Mouse (Mus musculus) cerebral cortex, adult 2 months (tissue): Measurements from ENCODE around the gene Chrng.

Experiments
- WGBS: fragments of 180-500 bp; shearing (Covaris S2); methylation state at CpG from one replicate; pipeline ENCODE4 v1.1.7; 2018; 5-methylcytosine and 5-hydroxymethylcytosine counted together

The Chrng gene

DNA sequence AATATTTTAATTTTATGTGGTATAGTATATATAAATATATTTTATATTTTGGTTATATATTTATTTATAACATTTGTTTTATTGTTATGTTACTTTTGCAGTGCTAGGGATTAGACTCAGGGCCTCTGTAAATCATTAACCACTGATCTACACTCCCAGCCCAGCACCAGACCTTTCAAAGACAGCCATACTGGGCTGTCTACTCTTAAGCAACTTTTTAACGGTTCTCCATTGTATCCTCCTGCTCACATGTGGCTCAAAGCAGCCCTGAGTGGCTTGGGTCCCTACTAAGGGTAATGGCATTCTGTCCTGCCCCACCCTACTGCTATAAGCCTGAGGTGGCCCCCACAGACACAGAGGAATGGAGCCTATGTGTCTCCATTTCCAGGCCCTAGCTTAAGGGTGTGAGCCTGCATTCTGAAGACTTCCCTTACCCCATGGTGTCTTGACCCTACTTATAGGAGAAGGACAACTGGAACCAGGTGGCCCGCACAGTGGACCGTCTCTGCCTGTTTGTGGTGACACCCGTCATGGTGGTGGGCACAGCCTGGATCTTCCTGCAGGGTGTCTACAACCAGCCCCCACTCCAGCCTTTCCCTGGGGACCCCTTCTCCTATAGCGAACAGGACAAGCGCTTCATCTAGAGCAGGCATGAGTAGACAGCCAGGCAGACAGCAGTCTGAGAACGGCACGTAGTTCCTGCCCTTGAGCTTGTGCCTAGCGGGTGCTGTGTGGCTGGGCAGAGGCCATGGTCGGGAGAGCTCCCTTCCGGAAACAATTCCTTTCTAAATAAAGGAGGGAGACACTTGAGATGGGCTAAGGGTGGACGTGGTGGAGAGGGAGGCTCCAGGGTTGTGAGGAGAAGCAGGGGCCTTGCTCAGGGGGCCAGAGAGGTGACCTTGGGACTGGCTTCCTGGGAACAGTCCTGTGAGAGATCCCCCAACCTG is 6.1 kb upstream of the Chrng start:
- 82% methylated on average over 12 of the region's 12 CpGs for WGBS

DNA sequence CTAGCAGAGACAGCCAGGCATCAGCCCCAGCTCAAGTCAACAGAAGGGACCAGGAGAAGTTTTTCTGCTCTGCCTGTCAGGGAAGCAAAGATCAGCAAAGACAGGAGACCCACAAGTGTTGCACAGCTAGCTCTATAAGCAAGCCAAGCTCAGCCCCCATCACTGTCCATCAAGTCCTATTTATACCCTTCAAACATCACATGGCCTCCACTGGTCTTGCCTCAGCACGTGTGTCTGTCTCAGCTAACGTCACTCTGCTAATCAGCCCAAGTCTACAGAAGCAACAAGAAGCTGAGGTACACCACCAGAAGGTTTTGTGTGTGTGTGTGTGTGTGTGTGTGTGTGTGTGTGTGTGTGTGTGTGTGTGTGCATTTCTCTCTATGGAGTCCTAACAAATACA is 3.6 kb upstream of the Chrng start:
- 35% methylated on average over 2 of the region's 2 CpGs for WGBS

DNA sequence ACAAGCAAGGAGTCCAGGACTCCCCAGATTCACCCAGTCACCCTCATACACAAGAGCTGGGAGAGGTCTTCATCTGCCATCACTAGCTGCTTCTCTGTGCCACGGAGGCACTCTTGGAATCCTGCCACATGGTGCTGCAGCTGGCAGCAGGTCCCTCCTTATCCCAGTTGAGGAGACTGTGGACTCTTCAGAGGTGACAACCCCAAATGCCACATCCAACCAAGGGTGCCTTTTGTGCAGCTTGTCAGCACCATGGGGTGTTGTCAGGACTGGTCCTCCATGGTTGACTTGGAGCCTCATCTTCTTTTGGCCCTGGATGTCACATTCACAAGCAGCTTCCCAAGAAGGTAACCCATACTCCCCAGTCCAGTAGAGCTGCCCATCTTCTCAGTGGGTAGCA is 2.6 kb upstream of the Chrng start:
- 52% methylated on average over 1 of the region's 1 CpGs for WGBS

DNA sequence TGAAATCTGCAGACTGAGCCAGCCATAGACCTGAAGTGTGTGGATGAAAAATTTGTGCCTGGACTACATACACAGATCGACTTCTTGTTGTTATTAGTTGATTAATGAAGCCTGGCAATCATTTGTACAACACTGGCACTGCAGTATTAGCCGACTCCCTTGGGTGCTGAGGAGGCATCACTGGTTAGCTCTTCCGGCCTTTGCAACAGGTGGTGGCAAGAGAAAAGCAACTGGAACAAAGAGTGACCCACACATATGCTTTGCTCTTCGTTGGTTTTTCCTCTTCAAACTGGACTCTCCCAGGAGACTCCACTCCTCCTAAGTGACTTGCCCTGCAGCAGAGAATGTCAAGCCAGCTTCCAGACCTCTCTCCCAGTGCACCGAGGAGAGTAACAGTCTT is 678 bp upstream of the Chrng start:
- 85% methylated on average over 5 of the region's 5 CpGs for WGBS

DNA sequence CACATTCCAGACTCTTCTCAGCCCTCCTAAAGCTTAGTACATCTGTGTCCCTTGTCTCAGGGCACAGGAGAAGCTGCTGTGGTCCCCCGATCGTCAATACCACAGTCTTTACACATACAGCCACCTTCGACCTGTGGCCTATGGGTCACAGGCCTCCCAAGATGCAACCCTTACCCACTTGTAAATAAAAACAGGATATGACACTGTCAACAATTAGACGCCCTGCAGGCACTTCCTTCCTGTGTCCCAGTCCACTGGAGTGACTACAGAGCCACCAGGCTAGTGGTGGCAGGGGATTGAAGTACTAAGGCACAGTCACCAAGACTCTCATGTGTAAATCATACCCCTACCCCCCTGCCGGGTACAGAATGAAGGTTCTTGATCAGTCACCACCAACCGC is 581 bp downstream of the Chrng start:
- WGBS: 80% methylated on average over 6 of the region's 6 CpGs

DNA sequence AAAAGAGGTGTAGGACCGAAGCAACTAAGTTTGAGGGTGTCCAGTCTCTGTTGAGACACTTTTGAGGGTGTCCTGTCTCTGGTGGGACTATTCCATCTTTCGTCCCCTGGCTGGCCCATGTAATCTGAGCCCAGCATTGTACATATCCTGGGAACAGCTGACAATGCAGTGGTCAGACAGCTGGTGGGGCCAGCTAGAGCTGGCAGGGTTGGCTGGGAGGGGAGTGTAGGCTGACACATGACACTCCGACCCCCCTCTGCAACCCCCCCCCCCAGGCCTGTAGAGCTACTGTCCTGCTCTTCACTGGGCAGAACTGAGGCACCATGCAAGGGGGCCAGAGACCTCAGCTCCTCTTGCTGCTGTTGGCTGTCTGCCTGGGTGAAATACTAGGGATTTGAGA is 1.0 kb downstream of the Chrng start:
- WGBS: 61% methylated on average over 3 of the region's 3 CpGs

DNA sequence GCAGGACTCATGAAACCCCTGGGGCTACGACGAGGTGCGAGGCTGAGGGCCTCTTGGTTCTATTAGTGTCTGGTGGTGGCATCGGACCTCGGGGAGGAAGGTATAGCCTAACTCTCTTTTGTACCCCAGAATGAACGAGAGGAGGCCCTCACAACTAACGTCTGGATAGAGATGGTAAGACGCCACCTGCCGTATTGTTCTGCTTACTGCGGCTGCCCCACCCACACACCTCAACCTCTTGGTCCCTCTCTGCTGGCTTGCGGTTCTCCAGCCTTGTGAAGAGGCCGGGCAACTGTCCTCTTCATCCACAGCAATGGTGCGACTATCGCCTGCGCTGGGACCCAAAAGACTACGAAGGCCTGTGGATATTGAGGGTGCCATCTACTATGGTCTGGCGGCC is 1.9 kb downstream of the Chrng start:
- WGBS: 40% methylated on average over 17 of the region's 17 CpGs

DNA sequence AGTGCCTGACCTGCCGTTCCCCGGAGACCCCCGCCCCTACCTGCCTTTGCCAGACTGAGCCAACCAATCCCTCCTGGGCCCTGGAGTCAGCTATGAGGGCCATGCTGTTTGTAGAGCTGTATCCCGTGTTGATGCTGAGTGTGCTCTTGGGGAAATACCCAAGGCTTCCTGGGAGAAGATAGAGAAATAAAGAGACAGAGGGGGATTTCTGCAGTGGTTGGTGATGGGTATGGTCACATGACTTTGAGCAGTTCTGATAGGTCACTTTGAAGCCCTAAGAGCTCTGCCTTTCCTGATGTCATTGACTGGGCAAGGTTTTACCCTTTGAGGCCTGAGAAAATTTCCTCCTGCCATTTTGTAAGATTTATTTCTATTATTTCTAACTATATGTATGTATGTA is 7.0 kb downstream of the Chrng start:
- 89% methylated on average over 4 of the region's 4 CpGs for WGBS

DNA sequence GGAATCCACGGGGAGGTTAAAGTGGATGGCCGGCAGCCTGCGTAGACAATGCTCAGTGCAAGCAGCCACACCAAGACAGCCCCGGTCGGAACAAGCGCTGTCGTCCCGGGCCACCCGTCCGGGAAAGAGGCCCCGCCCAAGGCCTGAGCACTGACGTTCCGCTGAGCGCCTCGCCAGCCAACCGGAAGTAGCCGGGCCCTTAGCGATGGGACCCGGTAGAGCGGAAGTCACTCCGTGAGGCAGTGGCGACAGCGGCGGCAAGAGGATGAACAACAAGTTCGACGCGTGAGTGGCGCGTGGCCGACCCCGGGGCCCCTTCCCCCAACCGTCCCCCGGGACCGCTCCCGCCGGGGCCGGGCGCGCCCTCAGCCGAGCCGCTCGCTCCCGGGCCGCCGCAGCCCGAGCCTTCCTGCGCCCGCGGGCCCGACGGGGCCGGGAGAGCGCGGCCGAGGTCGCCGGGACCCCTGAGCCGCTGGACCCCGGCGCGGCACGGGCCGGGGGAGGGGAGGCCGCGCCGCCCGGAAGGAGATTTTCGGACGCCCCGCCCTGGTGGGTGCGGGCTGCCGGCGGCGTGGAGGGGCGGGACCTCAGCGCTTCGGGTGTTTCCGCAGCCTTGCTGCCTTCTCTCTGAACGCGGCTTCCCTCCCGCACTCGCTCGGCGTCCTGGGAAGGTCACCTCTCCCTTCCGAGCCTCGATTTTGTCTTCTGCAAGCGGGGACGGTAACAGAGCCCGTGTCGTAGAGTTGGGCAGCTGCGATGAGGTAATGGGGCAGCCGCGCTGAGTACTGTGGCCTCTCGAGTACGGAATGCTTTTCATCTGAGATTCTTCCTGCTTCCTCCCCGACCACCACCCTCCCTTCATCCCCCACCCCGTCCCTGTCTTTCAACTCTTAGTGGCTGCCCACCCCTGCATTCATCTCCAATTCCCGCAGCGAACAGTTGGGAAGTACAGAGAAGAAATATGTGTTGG is 9.6 kb downstream of the Chrng start, which contains the start of gene Eif4e2:
TSS of gene Eif4e2 (plus strand) at position 180 of the 970 bp plus-strand sequence.
- under 1% methylated on average over 95 of the region's 99 CpGs for WGBS

DNA sequence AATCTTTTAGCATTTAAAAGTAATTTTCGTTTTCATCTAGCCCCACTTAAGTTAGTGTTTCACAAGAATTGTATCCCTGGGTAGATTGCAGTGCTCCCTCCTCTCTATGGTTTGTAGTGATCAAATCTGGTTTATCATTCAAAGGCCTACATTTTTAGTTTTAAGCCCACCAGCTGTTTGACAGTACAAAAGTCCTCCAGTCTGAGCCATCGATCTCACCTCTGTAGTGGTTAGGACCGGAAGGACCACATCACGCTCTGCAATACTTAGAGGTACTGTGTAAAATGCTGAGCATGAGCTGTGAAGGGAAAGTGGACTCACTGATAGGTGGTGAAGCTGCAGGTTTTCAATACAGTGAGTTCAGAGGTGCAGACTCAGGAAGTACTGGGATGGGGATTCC is 10.3 kb downstream of the Chrng start:
- 12% methylated on average over 4 of the region's 4 CpGs for WGBS

DNA sequence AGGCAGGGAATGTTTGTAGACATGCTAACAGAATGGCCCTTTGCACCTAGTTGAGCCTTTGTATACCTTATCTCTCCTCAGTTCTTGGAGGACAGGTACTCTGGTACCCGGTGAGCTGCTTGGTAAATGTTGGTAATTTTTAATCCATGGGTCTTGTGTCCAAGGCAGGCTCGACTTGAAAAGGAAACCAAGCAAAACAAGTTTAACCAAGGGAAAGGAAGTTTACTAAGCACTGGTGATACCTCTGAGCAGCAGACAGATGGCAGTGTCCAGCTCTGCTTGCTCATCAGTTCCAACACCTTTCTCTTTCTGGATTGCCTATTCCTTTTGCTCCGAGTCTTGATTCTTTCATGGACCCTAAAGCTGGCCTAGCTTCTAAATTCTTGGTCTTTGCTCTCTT is 13.5 kb downstream of the Chrng start:
- 33% methylated on average over 3 of the region's 3 CpGs for WGBS

DNA sequence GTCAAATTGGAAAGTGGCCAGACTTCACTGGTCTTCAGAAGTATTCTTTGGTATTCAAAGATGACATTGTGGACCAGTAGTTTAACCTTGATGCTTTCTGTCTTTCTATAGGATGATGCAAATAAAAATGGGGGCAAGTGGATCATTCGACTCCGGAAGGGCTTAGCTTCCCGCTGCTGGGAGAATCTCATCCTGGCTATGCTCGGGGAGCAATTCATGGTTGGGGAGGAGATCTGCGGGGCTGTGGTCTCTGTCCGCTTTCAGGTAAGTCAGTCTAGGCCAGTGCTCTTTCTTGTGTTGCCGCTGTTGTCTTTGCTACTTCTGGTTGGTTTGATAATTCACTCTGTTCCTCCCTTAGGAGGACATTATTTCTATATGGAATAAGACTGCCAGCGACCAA is 21.3 kb downstream of the Chrng start:
- 97% methylated on average over 8 of the region's 8 CpGs for WGBS

DNA sequence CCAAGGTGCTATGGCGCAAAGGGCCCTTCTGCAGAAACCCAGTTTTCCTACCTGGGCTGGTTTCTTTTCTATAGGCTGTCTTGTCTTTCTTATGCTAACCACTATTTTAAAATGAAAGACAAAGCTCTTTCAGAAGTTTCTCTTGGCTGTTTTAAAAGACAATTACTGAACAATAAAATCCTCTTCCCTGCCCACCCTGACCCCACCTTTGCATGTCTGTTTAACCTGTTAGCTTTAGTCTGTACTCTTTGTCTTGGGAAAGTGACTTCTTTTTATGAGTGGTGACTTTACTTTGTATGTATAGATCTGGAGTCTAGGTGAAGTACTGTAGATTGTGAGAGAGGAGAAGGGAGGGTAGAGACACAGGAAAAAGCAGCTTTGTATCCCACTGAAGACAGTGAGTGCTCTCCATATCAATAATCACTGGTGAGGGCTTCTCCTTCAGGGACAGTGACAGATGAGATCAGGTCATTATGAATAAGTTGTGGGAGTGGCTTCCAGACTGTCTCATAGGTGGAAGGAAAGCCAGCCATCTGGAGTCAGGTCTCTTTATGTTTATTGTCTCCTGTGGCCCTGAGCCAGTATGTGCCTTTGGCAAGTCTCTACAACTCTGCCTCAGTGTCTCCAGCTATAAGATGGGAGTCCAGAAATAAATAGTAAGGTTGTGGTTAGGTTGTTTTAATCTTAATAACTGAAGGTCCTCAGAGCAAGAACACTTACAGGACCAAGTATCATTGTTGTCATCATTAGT is 22.1 kb downstream of the Chrng start:
- WGBS: 96% methylated on average over 1 of the region's 1 CpGs

DNA sequence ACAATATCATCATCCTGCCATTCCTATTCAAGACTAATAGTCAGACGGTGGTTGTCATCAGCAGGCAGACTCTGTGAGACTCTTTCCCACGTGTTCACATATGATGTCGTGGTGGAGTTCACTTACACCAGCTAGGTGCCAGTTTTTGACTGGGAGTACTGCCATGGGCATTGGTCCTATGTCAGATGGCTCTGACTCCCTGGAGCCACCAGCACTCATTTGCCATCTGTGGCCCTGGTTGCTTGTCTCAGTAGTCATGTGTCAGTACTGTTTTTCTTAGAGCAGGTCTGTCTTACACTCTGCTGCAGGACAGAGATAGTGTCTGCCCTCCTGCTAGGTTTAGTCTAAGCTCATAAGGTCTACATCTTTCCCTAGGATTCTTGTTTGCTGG is 22.7 kb downstream of the Chrng start:
- 67% methylated on average over 3 of the region's 3 CpGs for WGBS

DNA sequence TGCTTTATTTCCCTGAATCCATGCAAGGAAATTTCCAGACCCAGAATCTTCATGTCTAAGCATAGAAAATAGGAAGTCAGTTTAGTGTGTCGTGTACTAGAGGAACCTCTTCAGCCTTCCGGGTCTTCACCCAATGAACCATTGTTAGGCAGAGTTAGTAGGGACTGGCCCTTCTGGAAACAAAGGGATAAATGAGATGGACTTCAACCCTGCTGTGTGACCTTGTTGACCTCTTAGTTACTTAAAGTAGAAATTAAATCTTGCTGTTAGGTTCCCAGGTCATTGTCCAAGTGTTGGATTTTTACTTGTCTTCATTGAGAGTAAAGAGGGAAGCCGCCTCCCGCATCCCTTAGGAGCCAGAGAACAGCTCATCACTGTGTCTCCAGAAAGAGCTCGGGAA is 26.1 kb downstream of the Chrng start:
- WGBS: 67% methylated on average over 5 of the region's 5 CpGs

DNA sequence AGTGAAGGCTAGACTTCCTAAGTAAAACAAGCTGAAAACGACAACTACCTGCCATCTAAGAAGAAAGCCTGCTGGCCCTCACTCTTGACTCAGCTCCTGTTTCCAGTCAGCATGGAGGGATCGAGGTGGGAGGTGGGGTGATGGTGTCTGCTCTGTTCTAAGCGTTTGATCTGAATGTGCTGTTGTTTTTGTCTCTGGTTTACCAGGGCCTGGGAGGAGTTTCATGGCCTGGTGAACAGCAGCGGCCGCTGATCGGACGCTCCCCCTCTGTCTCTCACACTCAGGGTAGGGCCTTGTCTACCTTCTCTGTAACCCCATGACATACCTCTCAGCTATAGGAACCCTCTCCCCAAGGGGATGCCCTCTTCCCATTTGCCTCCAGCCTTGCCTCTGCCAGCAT is 27.7 kb downstream of the Chrng start:
- 77% methylated on average over 7 of the region's 7 CpGs for WGBS

DNA sequence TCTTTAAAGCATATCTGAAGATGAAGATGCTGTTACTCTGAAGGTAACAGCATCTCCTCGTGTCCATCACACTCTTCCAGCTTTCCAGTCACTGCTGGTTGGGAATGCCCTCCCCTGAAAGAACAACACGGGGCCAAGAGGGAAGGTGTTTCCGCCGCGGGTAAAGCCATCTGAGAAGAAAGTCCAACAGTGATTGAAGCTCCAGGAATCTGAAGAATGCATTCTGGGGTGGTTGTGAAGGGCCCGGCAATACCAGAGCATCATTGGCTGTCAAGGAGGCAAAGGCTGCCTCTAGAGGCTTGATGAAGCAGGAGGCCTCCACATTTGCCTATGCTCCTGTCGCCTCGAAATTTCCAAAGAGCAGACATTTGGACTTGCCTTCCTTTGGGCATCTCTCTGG is 34.6 kb downstream of the Chrng start:
- 78% methylated on average over 8 of the region's 8 CpGs for WGBS

DNA sequence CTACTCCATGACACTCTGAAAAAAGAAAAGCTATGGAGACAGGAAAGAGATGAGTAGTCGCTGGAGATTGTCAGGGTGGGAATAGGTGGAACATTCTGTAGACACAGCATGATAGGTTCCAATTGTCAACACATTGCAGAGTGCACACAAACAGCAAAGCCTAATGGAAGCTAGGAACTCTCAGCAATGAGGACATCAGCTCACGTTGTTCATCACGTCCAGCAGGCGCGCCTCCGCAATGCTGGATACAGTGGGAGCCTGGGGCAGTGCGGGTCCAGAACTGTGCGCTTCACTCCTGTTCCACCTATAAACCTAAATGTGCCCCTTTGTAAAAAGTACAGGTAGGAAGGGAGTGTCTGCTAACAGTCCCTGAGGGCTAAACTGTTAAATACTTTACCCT is 38.6 kb downstream of the Chrng start:
- WGBS: 89% methylated on average over 8 of the region's 8 CpGs

DNA sequence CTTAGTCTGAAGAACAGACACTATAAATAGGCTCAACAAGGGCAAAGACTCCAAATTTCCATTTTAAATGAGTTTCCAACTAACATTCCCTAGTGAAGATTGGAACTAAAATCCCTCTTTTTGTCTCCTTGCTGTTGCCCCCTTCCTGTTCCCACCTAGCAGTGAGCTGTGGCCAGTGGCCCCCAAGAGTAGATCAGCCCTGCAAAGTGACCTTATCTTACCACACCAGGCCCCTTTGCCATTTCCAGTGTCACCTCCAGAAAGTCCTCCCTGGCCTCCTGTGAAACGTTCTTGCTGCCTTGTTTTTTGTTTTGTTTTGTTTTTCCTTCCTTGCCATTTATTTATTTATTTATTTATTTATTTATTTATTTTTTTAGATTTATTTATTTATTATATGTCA is 41.0 kb downstream of the Chrng start:
- WGBS: 43% methylated on average over 1 of the region's 1 CpGs

DNA sequence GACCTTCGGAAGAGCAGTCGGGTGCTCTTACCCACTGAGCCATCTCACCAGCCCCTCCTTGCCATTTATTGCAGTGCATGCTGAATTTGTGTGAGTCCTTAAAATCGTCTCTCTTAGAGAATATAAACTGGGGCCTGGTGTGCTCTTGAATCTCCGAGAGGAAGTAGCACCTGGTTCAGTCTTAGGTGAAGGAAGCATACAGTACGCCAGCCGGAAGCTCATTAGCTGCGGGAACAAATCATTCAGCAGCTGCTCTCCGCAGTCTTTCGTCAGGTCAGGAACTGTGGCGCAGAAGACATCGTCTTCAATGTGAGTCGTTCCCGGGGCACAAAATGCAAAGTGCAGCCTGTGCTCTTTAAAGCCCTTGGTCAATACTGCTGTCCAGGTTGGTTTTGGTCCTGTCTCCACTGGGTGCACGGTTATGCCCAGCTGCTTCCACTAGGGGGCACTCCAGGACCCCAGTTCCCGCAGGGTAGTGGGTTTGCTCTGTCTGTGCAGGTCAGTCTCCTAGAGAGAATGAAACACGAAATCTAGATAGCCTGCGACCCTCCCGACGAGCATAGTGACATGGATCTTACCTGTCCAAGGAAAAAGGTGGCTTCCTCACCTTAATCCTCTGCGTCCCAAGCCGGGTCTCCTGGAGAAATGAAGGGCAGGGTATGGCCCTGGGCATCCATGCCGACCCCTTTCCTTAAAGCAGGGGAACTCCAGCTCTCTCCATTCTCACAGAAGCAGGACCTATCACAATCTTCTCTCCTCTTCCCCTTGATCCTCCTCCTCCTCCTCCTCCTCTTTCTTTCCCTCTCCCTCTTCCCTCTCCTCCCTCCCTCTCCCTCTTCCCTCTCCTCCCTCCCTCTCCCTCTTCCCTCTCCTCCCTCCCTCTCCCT is 41.7 kb downstream of the Chrng start:
- WGBS: 25% methylated on average over 22 of the region's 22 CpGs
